Mouse (Mus musculus): ENCODE measurements around the gene Pemt. TPM values are rescaled to one million over a fixed set of nuclear protein-coding genes. Genes with fewer than 3 reads are reported as not detected.
"Not testable (repeated sequence)": the region's sequence is repeated elsewhere in the genome, so short reads cannot be mapped to it uniquely, and the experiment has no call there.

Gene Pemt
- polyA plus RNA-seq, 1 experiment from 2014 or later: 8.8 TPM

DNA sequence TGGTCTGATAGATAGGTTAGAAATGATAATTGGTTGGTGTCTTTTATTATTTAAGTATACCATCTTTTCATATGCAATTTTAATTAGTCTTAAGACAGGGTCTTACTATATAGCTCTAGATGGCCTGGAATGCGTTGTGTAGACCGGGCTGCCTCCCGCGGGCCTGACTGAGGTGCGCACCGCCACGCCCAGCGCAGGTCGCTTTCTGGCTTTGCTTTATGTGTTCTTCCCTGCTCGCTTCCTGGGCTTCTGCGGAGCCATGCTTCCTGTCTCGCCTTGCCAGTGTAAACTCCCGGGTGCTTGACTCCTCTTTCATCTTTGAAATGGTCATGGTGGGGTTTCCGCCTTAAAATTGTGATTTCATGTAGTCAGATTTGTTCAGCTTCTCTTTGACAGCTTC lies 93.4 kb downstream of the Pemt start:
- ATAC-seq (ENCODE audit: insufficient read depth): no peak
- Histone ChIP-seq H3K4me2 (0 out of 2 replicates have a peak overlapping the region, but pooled peaks have one; percentile 7), H3K4me3 (ENCODE audit: low read depth, low read length) (no peak overlapping the region), H3K4me1 (ENCODE audit: insufficient read depth) (no peaks in the 10 kb centered on the region), H3K27me3 (ENCODE audit: insufficient read depth, low read length) (no peaks in the 10 kb centered on the region), H3K36me3 (ENCODE audit: insufficient read depth) (peaks cover 9% of the 10 kb centered on the region; the same call in 1 of the 2 replicates), H3K9me3 (ENCODE audit: low read depth, low read length) (no peaks in the 10 kb centered on the region), H3K27ac (ENCODE audit: low read depth) (no peak overlapping the region), H3K9ac (no peak overlapping the region)
- TF ChIP-seq CTCF (IDR thresholded peaks at IDR 0.05; ENCODE audit: low read depth): no peak
- no peak for DNase-seq
- WGBS: 68% methylated on average over 14 of the region's 14 CpGs

GRCm38 (mm10) chr11:59948401-59948767 lies 97.9 kb downstream of the Pemt start:
- peak overlapping the region; percentile 88 for H3K4me2 ChIP-seq
- TF ChIP-seq CTCF (IDR thresholded peaks at IDR 0.05; ENCODE audit: low read depth): no peak
- 2% methylated on average over 16 of the region's 16 CpGs for WGBS
- peaks cover 5% of the 10 kb centered on the region; the same call in 1 of the 2 replicates for H3K36me3 ChIP-seq (ENCODE audit: insufficient read depth)
- no peaks in the 10 kb centered on the region for H3K9me3 ChIP-seq (ENCODE audit: low read depth, low read length)
- no peaks in the 10 kb centered on the region for H3K27me3 ChIP-seq (ENCODE audit: insufficient read depth, low read length)
- peak; percentile 62 for ATAC-seq (ENCODE audit: insufficient read depth)
- H3K4me3 ChIP-seq (ENCODE audit: low read depth, low read length): peak overlapping the region; percentile 100
- no peaks in the 10 kb centered on the region for H3K4me1 ChIP-seq (ENCODE audit: insufficient read depth)
- DNase-seq: peak; percentile 52
- peak overlapping the region; percentile 84 for H3K27ac ChIP-seq (ENCODE audit: low read depth)
- peak overlapping the region; percentile 96 for H3K9ac ChIP-seq

DNA sequence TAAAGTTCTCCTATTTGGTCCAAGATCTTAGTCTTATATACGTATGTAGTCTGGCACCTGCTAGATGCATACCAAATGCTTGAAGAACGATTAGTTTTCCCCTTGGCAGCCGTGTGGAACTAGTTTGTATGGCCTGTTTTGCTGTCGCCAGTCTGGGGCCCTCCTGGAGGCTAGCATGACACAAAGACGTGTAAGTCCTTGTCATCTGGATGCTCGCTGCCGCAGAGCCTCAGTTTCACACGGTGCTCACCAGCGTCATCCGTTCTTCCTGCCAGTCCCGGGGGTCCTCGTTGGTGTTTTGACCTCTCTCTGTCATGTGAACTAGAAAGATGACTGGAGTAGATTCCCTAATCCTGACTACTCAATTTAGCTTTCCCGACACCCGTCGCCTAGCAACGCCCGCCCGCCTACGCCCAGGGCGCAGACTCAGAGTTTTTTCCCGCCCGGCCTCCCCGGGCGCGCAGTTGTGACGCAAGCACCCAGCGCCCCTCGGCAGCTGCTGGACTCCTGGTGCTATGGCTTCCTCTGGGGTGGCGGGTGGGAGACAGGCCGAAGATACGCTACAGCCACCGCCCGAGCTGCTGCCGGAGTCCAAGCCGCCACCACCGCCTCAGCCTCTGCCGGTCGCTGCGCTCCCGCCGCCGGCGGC lies 98.4 kb downstream of the Pemt start, which contains the start of gene Med9:
Med9 (plus strand) TSS at position 455 of the 649 bp plus-strand sequence.
- ATAC-seq (ENCODE audit: insufficient read depth) (peak; percentile 98), DNase-seq (peak; percentile 98)
- no peaks in the 10 kb centered on the region for H3K9me3 ChIP-seq (ENCODE audit: low read depth, low read length)
- peaks cover 5% of the 10 kb centered on the region; the same call in 1 of the 2 replicates for H3K36me3 ChIP-seq (ENCODE audit: insufficient read depth)
- 1% methylated on average over 43 of the region's 43 CpGs for WGBS
- peak within 1 kb of the TSS; percentile 96 for H3K9ac ChIP-seq
- H3K4me3 ChIP-seq (ENCODE audit: low read depth, low read length): peak within 1 kb of the TSS; percentile 100
- H3K27ac ChIP-seq (ENCODE audit: low read depth): peak within 1 kb of the TSS; percentile 84
- no peak for TF ChIP-seq CTCF (IDR thresholded peaks at IDR 0.05; ENCODE audit: low read depth)
- no peaks in the 10 kb centered on the region for H3K27me3 ChIP-seq (ENCODE audit: insufficient read depth, low read length)
- H3K4me2 ChIP-seq: peak within 1 kb of the TSS; percentile 88
- no peaks in the 10 kb centered on the region for H3K4me1 ChIP-seq (ENCODE audit: insufficient read depth)

DNA sequence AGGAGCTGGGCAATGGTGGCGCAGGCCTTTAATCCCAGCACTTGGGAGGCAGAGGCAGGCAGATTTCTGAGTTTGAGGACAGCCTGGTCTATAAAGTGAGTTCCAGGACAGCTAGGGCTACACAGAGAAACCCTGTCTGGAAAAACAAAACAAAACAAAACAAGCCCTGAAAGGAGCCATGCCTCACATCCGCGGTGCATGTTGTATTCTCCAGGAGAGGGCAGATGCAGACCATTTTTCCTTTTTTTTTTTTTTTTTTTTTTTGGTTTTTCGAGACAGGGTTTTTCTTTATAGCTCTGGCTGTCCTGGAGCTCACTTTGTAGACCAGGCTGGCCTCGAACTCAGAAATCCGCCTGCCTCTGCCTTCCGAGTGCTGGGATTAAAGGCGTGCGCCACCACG lies 101.4 kb downstream of the Pemt start:
- H3K27me3 ChIP-seq (ENCODE audit: insufficient read depth, low read length); H3K36me3 ChIP-seq (ENCODE audit: insufficient read depth); ATAC-seq (ENCODE audit: insufficient read depth); H3K9me3 ChIP-seq (ENCODE audit: low read depth, low read length); H3K27ac ChIP-seq (ENCODE audit: low read depth); DNase-seq; H3K4me1 ChIP-seq (ENCODE audit: insufficient read depth); H3K4me3 ChIP-seq (ENCODE audit: low read depth, low read length); H3K4me2 ChIP-seq; H3K9ac ChIP-seq: not testable (repeated sequence)
- WGBS: 86% methylated on average over 9 of the region's 10 CpGs

DNA sequence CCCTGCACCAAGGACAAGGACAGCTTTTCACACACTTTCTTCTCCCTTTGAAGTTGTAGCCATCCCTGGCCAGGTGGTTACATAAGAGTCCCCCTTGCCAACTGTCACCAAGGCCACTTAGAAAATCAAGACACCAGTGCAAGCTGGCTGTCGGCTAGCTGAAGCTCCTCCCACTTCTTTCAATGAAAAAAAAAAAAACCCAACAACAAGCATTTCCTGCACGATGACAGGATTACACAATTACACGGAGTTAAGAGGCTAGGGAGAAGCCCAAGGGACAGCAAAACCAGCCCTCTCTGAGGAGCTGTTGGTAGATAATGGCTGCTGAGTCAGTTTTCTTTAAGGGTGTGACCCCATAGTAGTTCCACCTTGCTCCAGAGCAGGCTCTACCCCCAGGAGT lies 104.9 kb downstream of the Pemt start:
- TF ChIP-seq CTCF (IDR thresholded peaks at IDR 0.05; ENCODE audit: low read depth): no peak
- Histone ChIP-seq H3K4me2 (no peak overlapping the region), H3K27me3 (ENCODE audit: insufficient read depth, low read length) (no peaks in the 10 kb centered on the region), H3K9me3 (ENCODE audit: low read depth, low read length) (no peaks in the 10 kb centered on the region), H3K9ac (no peak overlapping the region), H3K27ac (ENCODE audit: low read depth) (no peak overlapping the region), H3K36me3 (ENCODE audit: insufficient read depth) (no peaks in the 10 kb centered on the region), H3K4me1 (ENCODE audit: insufficient read depth) (no peaks in the 10 kb centered on the region), H3K4me3 (ENCODE audit: low read depth, low read length) (no peak overlapping the region)
- ATAC-seq (ENCODE audit: insufficient read depth): no peak
- peak; percentile 24 for DNase-seq
- 15% methylated on average over 3 of the region's 3 CpGs for WGBS

DNA sequence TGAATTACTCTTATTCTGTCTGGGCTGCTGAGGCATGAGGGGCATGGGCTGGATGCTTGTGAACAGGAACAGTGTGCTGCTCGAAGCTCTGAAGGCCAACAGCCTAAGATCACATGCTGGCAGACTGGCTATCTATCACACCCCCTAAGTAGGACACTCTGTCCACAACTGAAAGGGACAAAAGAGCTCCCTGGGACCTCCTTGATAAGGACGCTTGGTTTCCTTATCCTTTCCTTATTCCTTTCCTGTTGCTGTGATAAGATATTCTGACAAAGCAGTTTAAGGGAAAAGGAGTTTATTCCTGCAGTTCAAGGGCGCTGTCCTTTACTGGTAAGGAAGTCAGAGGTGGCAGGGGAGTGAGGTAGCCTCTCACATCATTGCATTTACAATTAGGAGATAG lies 105.6 kb downstream of the Pemt start:
- ATAC-seq (ENCODE audit: insufficient read depth): no peak
- no peaks in the 10 kb centered on the region for H3K27me3 ChIP-seq (ENCODE audit: insufficient read depth, low read length)
- no peaks in the 10 kb centered on the region for H3K36me3 ChIP-seq (ENCODE audit: insufficient read depth)
- no peak overlapping the region for H3K4me2 ChIP-seq
- no peaks in the 10 kb centered on the region for H3K9me3 ChIP-seq (ENCODE audit: low read depth, low read length)
- no peak for TF ChIP-seq CTCF (IDR thresholded peaks at IDR 0.05; ENCODE audit: low read depth)
- no peak overlapping the region for H3K9ac ChIP-seq
- no peak overlapping the region for H3K4me3 ChIP-seq (ENCODE audit: low read depth, low read length)
- no peak overlapping the region for H3K27ac ChIP-seq (ENCODE audit: low read depth)
- DNase-seq: no peak
- H3K4me1 ChIP-seq (ENCODE audit: insufficient read depth): no peaks in the 10 kb centered on the region
- 45% methylated on average over 3 of the region's 3 CpGs for WGBS

GRCm38 (mm10) chr11:59939821-59940220 lies 106.5 kb downstream of the Pemt start:
- DNase-seq (no peak), ATAC-seq (ENCODE audit: insufficient read depth) (no peak)
- TF ChIP-seq CTCF (IDR thresholded peaks at IDR 0.05; ENCODE audit: low read depth): no peak
- H3K27me3 ChIP-seq (ENCODE audit: insufficient read depth, low read length): no peaks in the 10 kb centered on the region
- no peak overlapping the region for H3K4me3 ChIP-seq (ENCODE audit: low read depth, low read length)
- no peak overlapping the region for H3K27ac ChIP-seq (ENCODE audit: low read depth)
- no peak overlapping the region for H3K4me2 ChIP-seq
- H3K36me3 ChIP-seq (ENCODE audit: insufficient read depth): no peaks in the 10 kb centered on the region
- no peak overlapping the region for H3K9ac ChIP-seq
- WGBS: 71% methylated on average over 1 of the region's 1 CpGs
- H3K4me1 ChIP-seq (ENCODE audit: insufficient read depth): no peaks in the 10 kb centered on the region
- H3K9me3 ChIP-seq (ENCODE audit: low read depth, low read length): no peaks in the 10 kb centered on the region
